Mouse (Mus musculus) ES-Bruce4 (cell line): ENCODE data around the gene Upp2.

Experiments used
- CTCF ChIP-seq: IDR thresholded peaks from one replicate; pipeline ENCODE4 v1.8.1; 2011; ENCODE audit warnings: low read depth, low read length
- POLR2A ChIP-seq: IDR thresholded peaks from one replicate; pipeline ENCODE4 v1.8.1; 2011; ENCODE audit warnings: low read length; ENCODE audit not compliant: insufficient read depth

- TF ChIP-seq CTCF = no peak
- no peak for TF ChIP-seq POLR2A
Measured at GRCm38 (mm10) chr2:58841021-58841420, 273.9 kb downstream of the Upp2 start.
